ENCODE assay signal across 19 mouse cellular contexts in genomic region chr15:82130599-82130998, GRCm38 (mm10). TPM values are rescaled to one million over a fixed set of nuclear protein-coding genes. Genes with fewer than 3 reads are reported as not detected.
A peak's percentile ranks its signal among the peaks of the same experiment; 100 is the strongest.
DNase-seq lines count a peak whose midpoint lies in the region; ATAC-seq lines count a peak whose summit lies in the region.
"Had no signal": no experiment of that assay in that cellular context is flagged by ENCODE, and none has a peak within 500 bp of the region (broad histone marks: within the 10 kb centered on the region; RNA-seq: fewer than 3 reads in every experiment).

No protein-coding gene starts in this region.

- intact Hi-C loops in left cerebral cortex, postnatal 14 days (cut with DNase I) = no loop called here

- no peak overlapping the region for H3K27ac ChIP-seq in hindbrain, embryonic 13.5 days
- H3K27ac ChIP-seq in hindbrain, embryonic 14.5 days = no peak overlapping the region
- no peak overlapping the region for H3K27ac ChIP-seq in neural tube, embryonic 11.5 days (ENCODE audit: low read depth, low read length)
- H3K27ac ChIP-seq in neural tube, embryonic 15.5 days (replicated peaks) = no peak overlapping the region
- H3K27ac ChIP-seq: forebrain, embryonic 12.5 days; hindbrain, embryonic 12.5 days; limb, embryonic 13.5 days; midbrain, embryonic 15.5 days had no signal

- H3K36me3 ChIP-seq in hindbrain, embryonic 13.5 days = peaks cover 16% of the 10 kb centered on the region
- peaks cover 9% of the 10 kb centered on the region; the same call in 1 of the 2 replicates for H3K36me3 ChIP-seq in hindbrain, embryonic 14.5 days (replicated peaks; ENCODE audit: control insufficient read depth, insufficient read depth)
- H3K36me3 ChIP-seq in neural tube, embryonic 11.5 days (ENCODE audit: control insufficient read depth, insufficient read depth, low read length) = no peaks in the 10 kb centered on the region
- H3K36me3 ChIP-seq in neural tube, embryonic 15.5 days = no peaks in the 10 kb centered on the region
- H3K36me3 ChIP-seq: midbrain, embryonic 15.5 days had no signal

- H3K27me3 ChIP-seq in hindbrain, embryonic 13.5 days = no peaks in the 10 kb centered on the region
- no peaks in the 10 kb centered on the region for H3K27me3 ChIP-seq in hindbrain, embryonic 14.5 days (ENCODE audit: control insufficient read depth, insufficient read depth, low read length)
- H3K27me3 ChIP-seq in neural tube, embryonic 11.5 days (ENCODE audit: control insufficient read depth, insufficient read depth, low read length) = no peaks in the 10 kb centered on the region
- no peaks in the 10 kb centered on the region for H3K27me3 ChIP-seq in neural tube, embryonic 15.5 days (replicated peaks)
- H3K27me3 ChIP-seq: forebrain, embryonic 12.5 days; limb, embryonic 13.5 days; midbrain, embryonic 15.5 days had no signal

- WGBS in hindbrain, embryonic 13.5 days = 63% methylated on average over 7 of the region's 7 CpGs
- 66% methylated on average over 7 of the region's 7 CpGs for WGBS in hindbrain, embryonic 14.5 days
- 69% methylated on average over 7 of the region's 7 CpGs for WGBS in neural tube, embryonic 11.5 days
- 71% methylated on average over 7 of the region's 7 CpGs for WGBS in neural tube, embryonic 15.5 days

- no peaks in the 10 kb centered on the region for H3K9me3 ChIP-seq in hindbrain, embryonic 13.5 days
- H3K9me3 ChIP-seq in hindbrain, embryonic 14.5 days (ENCODE audit: control insufficient read depth, low read length) = no peaks in the 10 kb centered on the region
- no peaks in the 10 kb centered on the region for H3K9me3 ChIP-seq in neural tube, embryonic 11.5 days (ENCODE audit: control insufficient read depth, low read length)
- H3K9me3 ChIP-seq in neural tube, embryonic 15.5 days (replicated peaks) = no peaks in the 10 kb centered on the region
- H3K9me3 ChIP-seq: forebrain, embryonic 12.5 days; hindbrain, embryonic 12.5 days; limb, embryonic 13.5 days; midbrain, embryonic 15.5 days had no signal

- no peak for DNase-seq in hindbrain, embryonic 14.5 days (ENCODE audit: low spot score)
- DNase-seq in neural tube, embryonic 11.5 days (ENCODE audit: low spot score) = peak; percentile 8
- peak; percentile 24 to 40 for DNase-seq in natural killer cell, adult 2 months (ENCODE audit: low spot score in 2 of 2)
- no peak for DNase-seq in lung, postnatal 25 days (ENCODE audit: low spot score)
- no peak for DNase-seq in left cerebral cortex, postnatal 14 days (ENCODE audit: low spot score in 2 of 2)
- DNase-seq: adrenal gland, adult 2 months; cerebellum, adult 11 months; cerebellum, adult 9-11 months; kidney, adult 2 months; kidney, postnatal 10 days; thymus, adult 18-20 months; thymus, postnatal 36 days had no signal

- H3K9ac ChIP-seq in hindbrain, embryonic 13.5 days = peak overlapping the region; percentile 24; the same call in 1 of the 2 replicates
- no peak overlapping the region for H3K9ac ChIP-seq in hindbrain, embryonic 14.5 days
- no peak overlapping the region for H3K9ac ChIP-seq in neural tube, embryonic 11.5 days (ENCODE audit: low read length)
- no peak overlapping the region for H3K9ac ChIP-seq in neural tube, embryonic 15.5 days (replicated peaks)
- H3K9ac ChIP-seq: forebrain, embryonic 12.5 days; hindbrain, embryonic 12.5 days; limb, embryonic 13.5 days; midbrain, embryonic 15.5 days had no signal

- H3K4me2 ChIP-seq in hindbrain, embryonic 13.5 days = no peak overlapping the region
- no peak overlapping the region for H3K4me2 ChIP-seq in hindbrain, embryonic 14.5 days (replicated peaks)
- no peak overlapping the region for H3K4me2 ChIP-seq in neural tube, embryonic 11.5 days (ENCODE audit: low read depth)
- no peak overlapping the region for H3K4me2 ChIP-seq in neural tube, embryonic 15.5 days
- H3K4me2 ChIP-seq: forebrain, embryonic 12.5 days; hindbrain, embryonic 12.5 days; limb, embryonic 13.5 days; midbrain, embryonic 15.5 days had no signal

- H3K4me3 ChIP-seq in hindbrain, embryonic 13.5 days = no peak overlapping the region
- no peak overlapping the region for H3K4me3 ChIP-seq in hindbrain, embryonic 14.5 days (replicated peaks; ENCODE audit: low read length)
- H3K4me3 ChIP-seq in neural tube, embryonic 11.5 days (ENCODE audit: low read depth, low read length) = no peak overlapping the region
- H3K4me3 ChIP-seq in neural tube, embryonic 15.5 days (replicated peaks) = no peak overlapping the region
- H3K4me3 ChIP-seq: erythroblast, embryonic 14.5 days; forebrain, embryonic 12.5 days; hindbrain, embryonic 12.5 days; limb, embryonic 13.5 days; midbrain, embryonic 15.5 days had no signal

- ATAC-seq in hindbrain, embryonic 13.5 days (ENCODE audit: low FRiP score) = no peak
- ATAC-seq in hindbrain, embryonic 14.5 days (ENCODE audit: low FRiP score) = no peak
- no peak for ATAC-seq in neural tube, embryonic 11.5 days (ENCODE audit: insufficient read depth, low FRiP score, low TSS enrichment)
- ATAC-seq in neural tube, embryonic 15.5 days (ENCODE audit: low FRiP score) = no peak
- ATAC-seq: midbrain, embryonic 15.5 days had no signal

- H3K4me1 ChIP-seq in hindbrain, embryonic 13.5 days (replicated peaks) = peaks cover 16% of the 10 kb centered on the region
- H3K4me1 ChIP-seq in hindbrain, embryonic 14.5 days (replicated peaks; ENCODE audit: control insufficient read depth, insufficient read depth, low read length) = peaks cover 13% of the 10 kb centered on the region
- H3K4me1 ChIP-seq in neural tube, embryonic 11.5 days (ENCODE audit: control insufficient read depth, insufficient read depth, low read length) = peaks cover 6% of the 10 kb centered on the region
- H3K4me1 ChIP-seq in neural tube, embryonic 15.5 days = peaks cover 17% of the 10 kb centered on the region

RNA-seq across cellular contexts. Expression of gene Ccdc134, which starts 2.9 kb away (rescaled TPM):
- polyA plus RNA-seq in hindbrain, embryonic 13.5 days (2015; fragmentation: Nextera tagmentation; extraction: Ambion mirVana) = 13.0 and 14.8 TPM in 2 replicates
- polyA plus RNA-seq in hindbrain, embryonic 14.5 days (2014; fragmentation: Nextera tagmentation; extraction: Ambion mirVana) = 12.9 and 13.8 TPM in 2 replicates
- 19.7 and 23.5 TPM in 2 replicates for polyA plus RNA-seq in neural tube, embryonic 11.5 days (2014; fragmentation: Nextera tagmentation; extraction: Ambion mirVana)
- polyA plus RNA-seq in neural tube, embryonic 15.5 days (2015; fragmentation: Nextera tagmentation; extraction: Ambion mirVana) = 11.1 and 13.6 TPM in 2 replicates
- 10 to 100 TPM; 10.1 to 12.9 TPM for total RNA-seq in left cerebral cortex, postnatal 14 days (2021)

RNA-seq across cellular contexts. Expression of gene Srebf2, which starts 16.4 kb away (rescaled TPM):
- polyA plus RNA-seq in hindbrain, embryonic 13.5 days (2015; fragmentation: Nextera tagmentation; extraction: Ambion mirVana) = 179 and 193 TPM in 2 replicates
- 153 and 154 TPM in 2 replicates for polyA plus RNA-seq in hindbrain, embryonic 14.5 days (2014; fragmentation: Nextera tagmentation; extraction: Ambion mirVana)
- polyA plus RNA-seq in neural tube, embryonic 11.5 days (2014; fragmentation: Nextera tagmentation; extraction: Ambion mirVana) = 179 and 195 TPM in 2 replicates
- 187 and 190 TPM in 2 replicates for polyA plus RNA-seq in neural tube, embryonic 15.5 days (2015; fragmentation: Nextera tagmentation; extraction: Ambion mirVana)
- 100 to 1,000 TPM; 173 to 195 TPM for total RNA-seq in left cerebral cortex, postnatal 14 days (2021)

Comparison
In these comparisons a context has a peak if more than half of its experiments do, and no peak if none do; other contexts are left out.
1. DNase-seq: peak in neural tube, embryonic 11.5 days (single experiment) and natural killer cell, adult 2 months (2 of 2); none in hindbrain, embryonic 14.5 days (single experiment), lung, postnatal 25 days (single experiment) and left cerebral cortex, postnatal 14 days (0 of 2).